Mouse (Mus musculus) left cerebral cortex, adult 2 months (tissue): Measurements from ENCODE around the gene Cdkl2. TPM values are rescaled to one million over a fixed set of nuclear protein-coding genes. Genes with fewer than 3 reads are reported as not detected.

Source experiments
- DNase-seq, 2 experiments: peaks; one replicate each; pipeline ENCODE4 v3.0.0; 2021 to 2022; ENCODE audit warnings: low spot score in 2 of 2, mixed read lengths in 1 of 2; ENCODE audit errors: extremely low spot score in 1 of 2
- H3K27ac ChIP-seq: fragments of 200-600 bp; 2 replicates; pipeline ENCODE4 v1.8.1; 2022
- H3K4me3 ChIP-seq: fragments of 200-600 bp; 2 replicates; pipeline ENCODE4 v1.8.1; 2022
- CTCF ChIP-seq: fragments of 200-600 bp; IDR thresholded peaks from 2 replicates; pipeline ENCODE4 v1.8.1; 2022; ENCODE audit warnings: antibody characterized with exemption, mild to moderate bottlenecking, moderate library complexity
- intact Hi-C: fragments of 180-260 bp; cut with DNase I; formaldehyde crosslinking; loops from one replicate; pipeline ENCODE4 v1.15.1; 2025
- long read RNA-seq, 2 experiments: library from polyadenylated mRNA; stranded (forward); transcript quantifications; one replicate each; pipeline ENCODE4 v2.0.0; 2021; ENCODE audit warnings: borderline mapping rate in 2 of 2
- total RNA-seq, 2 experiments: library from RNA; stranded (reverse); gene quantifications; 2 replicates each; pipeline ENCODE4 v1.2.3; 2021

The Cdkl2 gene
- 10 to 100 TPM; 33.8 to 34.6 TPM for total RNA-seq
- long read RNA-seq, experiment 1, transcript Cdkl2-203 (14 exons, 2,559 nt) = major isoform, 11 of 24 reads
- long read RNA-seq, experiment 1, transcript Cdkl2-204 (13 exons, 2,513 nt) = minor isoform, 5 of 24 reads
- long read RNA-seq, experiment 1, partial matches to known transcripts = 0 of 24 reads
- long read RNA-seq, experiment 1, other reads (novel, unspliced or antisense) = 5 of 24 reads
- long read RNA-seq, experiment 2, transcript Cdkl2-204 (13 exons, 2,513 nt) = major isoform, 7 of 9 reads
- long read RNA-seq, experiment 2, partial matches to known transcripts = 0 of 9 reads
- long read RNA-seq, experiment 2, other reads (novel, unspliced or antisense) = 0 of 9 reads

DNA sequence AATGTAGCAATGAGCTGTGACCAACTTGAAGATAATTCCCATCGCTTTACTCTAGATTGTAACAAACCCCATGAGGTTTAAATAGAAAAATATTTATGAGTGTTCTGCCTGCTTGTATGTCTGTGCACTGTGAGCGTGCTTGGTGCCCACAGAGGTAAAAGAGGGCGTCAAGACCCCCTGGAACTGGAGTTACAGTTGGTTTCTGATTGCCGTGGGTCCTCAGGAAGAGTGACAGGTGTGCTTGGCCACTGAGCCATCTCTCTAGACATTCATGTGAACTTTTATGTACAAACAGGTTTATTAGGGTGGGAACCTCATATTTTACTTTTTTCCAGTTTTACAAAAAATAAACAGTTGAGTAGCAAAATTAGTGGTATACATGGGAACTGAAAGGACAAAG, at the start of gene Cdkl2:
Cdkl2 (minus strand) TSS at position 101 of the 400 bp plus-strand sequence.
- no peak for TF ChIP-seq CTCF
- DNase-seq = no peak
- H3K27ac ChIP-seq = peak within 1 kb of the TSS; percentile 92
- intact Hi-C loops = loop anchor here (5.0 kb wide), 1 partner anchor 81 kb away; the partner anchor contains the start of gene Rchy1
- H3K4me3 ChIP-seq = peak within 1 kb of the TSS; percentile 76

DNA sequence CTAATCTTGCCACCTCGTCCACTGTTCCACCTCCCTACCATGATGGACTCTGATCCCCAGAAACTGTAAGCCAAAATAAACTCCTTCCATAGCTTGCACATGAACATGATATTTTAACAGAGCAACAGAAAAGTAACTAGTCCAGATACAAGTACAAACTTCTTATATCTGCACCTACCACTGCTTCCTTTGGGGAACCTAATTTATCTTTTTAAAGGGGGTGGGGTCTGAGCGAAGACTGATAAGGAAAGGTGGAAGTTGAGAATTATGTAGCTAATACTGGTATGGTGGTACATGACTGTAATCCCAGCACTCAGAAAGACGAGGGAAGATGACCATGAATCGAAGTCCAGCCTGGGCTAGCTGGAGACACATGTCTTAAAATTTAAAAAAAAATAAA, 43.8 kb upstream of the Cdkl2 start:
- Histone ChIP-seq H3K27ac (no peak overlapping the region), H3K4me3 (no peak overlapping the region)
- no peak for DNase-seq
- intact Hi-C loops = no loop called here
- TF ChIP-seq CTCF = no peak

DNA sequence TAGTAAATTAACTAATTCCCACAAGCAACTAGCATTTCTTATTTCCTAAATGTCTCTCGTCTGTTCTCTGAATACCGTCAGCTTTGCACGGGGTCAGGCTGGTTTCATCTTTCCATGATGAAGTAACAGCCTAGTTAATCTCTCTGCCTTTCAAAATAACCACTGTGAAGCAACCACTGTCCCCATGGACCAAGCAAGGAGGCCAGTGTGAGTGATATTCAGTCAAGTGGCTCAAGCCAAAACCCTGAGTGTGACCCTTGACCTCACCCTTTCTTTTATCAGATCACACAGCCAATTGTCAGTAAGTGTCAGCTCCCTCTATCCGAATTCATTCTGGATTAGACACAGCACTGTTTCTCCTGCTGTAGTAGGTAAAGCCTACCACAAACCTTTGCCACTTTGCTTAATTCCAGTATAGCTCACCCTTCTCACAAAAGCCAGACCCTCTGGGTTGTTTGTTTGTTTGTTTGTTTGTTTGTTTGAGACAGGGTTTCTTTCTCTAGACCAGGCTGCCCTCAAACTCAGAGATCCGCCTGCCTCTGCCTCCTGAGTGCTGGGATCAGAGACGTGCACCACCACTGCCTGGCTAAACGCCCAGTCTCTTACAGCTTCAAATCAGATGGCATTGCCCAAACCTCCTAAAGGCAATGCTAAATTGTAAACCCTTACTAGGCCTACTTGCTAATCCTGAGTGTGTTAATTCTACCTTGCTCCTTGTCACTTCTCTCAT, 42.3 kb upstream of the Cdkl2 start:
- Histone ChIP-seq H3K4me3 (no peak overlapping the region), H3K27ac (no peak overlapping the region)
- DNase-seq = no peak
- TF ChIP-seq CTCF = no peak
- intact Hi-C loops = no loop called here

DNA sequence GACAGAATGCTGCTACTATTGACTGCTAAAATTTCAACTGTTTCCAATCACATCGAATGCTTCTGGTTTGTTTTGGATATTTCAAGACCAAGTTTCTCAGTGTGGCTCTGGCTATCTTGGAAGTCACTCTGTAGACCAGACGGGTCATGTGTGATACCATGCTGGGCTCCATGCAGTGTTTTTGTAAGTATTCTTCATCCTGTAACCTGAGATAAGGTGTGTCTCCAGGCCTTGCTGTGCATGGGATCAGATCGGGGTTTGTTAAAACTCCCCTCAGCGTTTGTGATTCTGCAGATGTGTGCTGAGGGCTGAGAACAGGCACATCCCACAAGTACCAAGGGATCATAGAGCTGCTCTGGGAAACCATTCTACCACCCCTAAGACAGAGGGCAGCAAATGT, 41.6 kb upstream of the Cdkl2 start:
- Histone ChIP-seq H3K27ac (no peak overlapping the region), H3K4me3 (no peak overlapping the region)
- intact Hi-C loops = no loop called here
- DNase-seq = no peak
- no peak for TF ChIP-seq CTCF

DNA sequence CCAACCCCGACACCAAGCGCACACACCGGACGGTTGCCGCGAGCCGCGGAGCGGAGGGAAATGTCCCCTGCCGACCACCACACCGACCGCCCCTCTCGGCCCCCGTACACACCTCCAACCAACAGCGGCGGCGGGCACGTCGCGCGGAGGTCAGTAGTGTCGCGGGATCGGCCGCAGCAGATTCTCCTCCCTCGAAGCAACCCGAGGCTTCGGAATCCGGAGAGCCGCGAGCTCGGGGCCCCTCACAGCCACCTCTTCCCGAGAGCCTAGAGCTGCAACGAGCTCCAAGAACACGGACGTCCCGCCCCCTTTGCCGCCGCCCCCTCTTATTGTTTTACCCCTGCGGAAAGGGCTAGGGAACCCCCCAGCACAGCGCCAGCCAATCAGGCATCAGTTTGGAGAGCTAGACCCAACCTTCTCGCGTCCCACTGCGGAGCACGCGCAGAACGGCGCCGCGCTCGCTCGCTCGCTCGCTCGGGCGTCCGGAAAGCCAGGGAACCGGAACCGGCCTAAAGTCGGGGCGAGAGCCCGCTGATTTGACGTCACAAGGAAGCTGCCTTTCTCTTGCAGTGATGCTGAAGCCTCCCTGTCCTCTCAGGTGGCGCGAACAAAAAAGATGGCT, 39.8 kb upstream of the Cdkl2 start, which contains the start of gene G3bp2:
G3bp2 (minus strand) TSS at position 303 of the 622 bp plus-strand sequence.
- TF ChIP-seq CTCF = no peak
- Histone ChIP-seq H3K4me3 (peak within 1 kb of the TSS; percentile 99), H3K27ac (peak within 1 kb of the TSS; percentile 99)
- peak; percentile 96 to 97 for DNase-seq
- intact Hi-C loops = loop anchor here (1.0 to 5.0 kb wide), 2 partner anchors 34 to 54 kb away; partner anchors contain the start of gene Uso1

DNA sequence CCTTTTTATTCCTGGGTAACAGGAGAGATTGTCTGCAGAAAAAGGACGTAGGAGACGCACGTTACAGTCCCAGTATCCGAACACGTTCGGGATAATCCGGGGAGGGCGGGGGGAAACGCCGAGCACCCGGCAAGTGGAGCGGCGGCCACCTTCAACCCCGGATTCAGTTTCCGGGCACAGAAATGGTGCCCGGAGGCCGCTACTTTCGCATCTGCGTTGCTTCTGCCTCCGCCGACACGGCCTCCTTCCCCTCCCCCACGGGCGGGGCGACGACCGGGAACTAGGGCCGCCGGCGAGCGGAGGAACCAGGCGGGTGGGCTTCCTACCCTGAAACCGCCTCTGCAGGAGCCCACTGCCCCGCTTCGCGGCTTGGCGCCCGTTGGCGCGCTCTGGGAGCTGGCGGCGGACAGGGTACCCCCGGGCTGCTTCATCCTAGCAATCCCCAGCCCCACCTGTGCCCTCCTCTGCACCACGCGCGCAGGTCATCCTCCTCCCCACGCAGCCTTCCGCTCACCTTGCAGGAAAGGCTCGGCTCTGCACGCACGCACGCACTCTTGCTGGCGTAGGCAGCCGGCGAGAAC, 39.2 kb upstream of the Cdkl2 start:
- TF ChIP-seq CTCF = no peak
- DNase-seq = peak; percentile 56 to 72
- H3K4me3 ChIP-seq = peak overlapping the region; percentile 99
- peak overlapping the region; percentile 99 for H3K27ac ChIP-seq
- intact Hi-C loops = loop anchor here (1.0 to 5.0 kb wide), 2 partner anchors 34 to 54 kb away; partner anchors contain the start of gene Uso1

DNA sequence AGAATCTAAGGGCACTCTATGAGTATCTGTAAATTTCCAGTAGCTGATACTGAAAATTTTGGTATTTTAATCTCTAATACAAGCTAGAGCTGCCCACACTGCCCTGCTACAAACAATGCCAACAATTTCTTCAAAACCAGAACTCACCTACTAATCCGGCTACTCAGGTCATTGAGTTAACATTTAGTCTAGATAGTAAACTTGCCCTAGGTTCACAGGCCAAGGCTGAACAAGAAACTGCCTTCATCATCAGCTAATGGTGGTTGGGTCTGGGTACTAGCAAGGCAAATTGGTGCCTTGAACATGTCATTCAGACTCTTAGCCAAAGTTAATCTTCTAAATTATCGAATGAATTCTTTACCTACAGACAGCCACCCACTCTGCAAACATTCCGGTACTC, 37.6 kb upstream of the Cdkl2 start:
- intact Hi-C loops = loop anchor here (5.0 kb wide), 1 partner anchor 36 kb away; no protein-coding TSS in a partner anchor
- Histone ChIP-seq H3K27ac (no peak overlapping the region), H3K4me3 (peak overlapping the region; percentile 2; the same call in 1 of the 2 replicates)
- TF ChIP-seq CTCF = no peak
- DNase-seq = no peak

DNA sequence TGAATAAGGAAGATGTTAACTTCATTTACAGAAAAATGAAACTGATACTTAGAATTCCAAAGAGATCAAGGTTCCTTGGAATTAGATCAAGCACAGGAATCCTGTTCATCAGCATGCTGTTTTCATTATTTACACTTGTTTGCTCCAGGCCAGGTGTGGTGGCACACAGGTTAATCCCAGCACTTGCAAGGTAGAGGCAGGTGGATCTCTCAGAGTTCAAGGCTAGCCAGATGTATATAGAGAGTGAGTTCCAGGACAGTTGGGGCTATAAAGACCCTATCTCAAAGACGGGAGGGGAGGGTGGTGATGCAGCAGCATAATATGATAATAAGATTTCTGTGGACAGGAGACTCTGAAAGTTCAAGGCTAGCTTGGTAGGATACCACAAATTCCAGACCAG, 36.7 kb upstream of the Cdkl2 start:
- no peak overlapping the region for H3K4me3 ChIP-seq
- intact Hi-C loops = loop anchor here (5.0 kb wide), 1 partner anchor 37 kb away; no protein-coding TSS in a partner anchor
- DNase-seq = no peak
- no peak for TF ChIP-seq CTCF
- no peak overlapping the region for H3K27ac ChIP-seq

DNA sequence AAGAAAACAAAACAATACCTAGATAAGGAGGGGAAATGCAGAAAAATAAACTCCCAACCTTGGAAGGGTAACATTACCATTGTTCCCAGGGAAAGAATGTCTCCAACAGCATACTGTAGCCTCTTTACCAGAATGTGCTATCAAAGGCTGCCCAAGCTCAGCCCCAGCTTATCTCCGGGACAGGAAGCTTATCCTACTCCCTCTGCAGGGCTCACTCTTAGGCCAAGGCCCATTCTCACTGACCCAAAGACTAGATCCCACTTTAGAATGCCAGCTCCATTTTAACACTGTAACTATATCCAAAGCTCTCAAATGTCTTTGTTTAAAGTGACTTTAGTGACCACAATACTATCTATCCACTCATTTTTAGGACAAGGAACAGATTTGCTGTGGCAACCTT, 35.6 kb upstream of the Cdkl2 start:
- H3K4me3 ChIP-seq = no peak overlapping the region
- DNase-seq = no peak
- no peak overlapping the region for H3K27ac ChIP-seq
- TF ChIP-seq CTCF = no peak
- intact Hi-C loops = no loop called here

DNA sequence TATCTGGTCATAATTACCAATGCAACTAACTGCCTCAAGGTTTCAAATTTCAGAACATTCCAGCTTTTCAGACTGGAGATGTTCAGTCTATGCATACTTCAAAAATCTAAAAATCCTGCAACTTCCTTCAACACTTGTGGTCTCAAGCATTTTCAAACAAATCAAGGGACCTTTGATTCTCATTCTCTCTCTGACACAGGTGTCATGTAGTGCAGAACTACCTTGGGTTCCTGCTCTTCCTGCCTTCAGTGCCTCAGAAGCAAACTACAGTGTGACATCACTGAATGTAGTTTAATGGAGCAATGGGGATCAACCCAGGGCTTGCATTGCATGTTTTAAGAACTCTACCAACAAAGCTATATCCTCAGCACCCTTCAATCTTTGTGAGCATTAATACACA, 35.1 kb upstream of the Cdkl2 start:
- no peak for TF ChIP-seq CTCF
- intact Hi-C loops = no loop called here
- DNase-seq = no peak
- Histone ChIP-seq H3K4me3 (no peak overlapping the region), H3K27ac (no peak overlapping the region)

DNA sequence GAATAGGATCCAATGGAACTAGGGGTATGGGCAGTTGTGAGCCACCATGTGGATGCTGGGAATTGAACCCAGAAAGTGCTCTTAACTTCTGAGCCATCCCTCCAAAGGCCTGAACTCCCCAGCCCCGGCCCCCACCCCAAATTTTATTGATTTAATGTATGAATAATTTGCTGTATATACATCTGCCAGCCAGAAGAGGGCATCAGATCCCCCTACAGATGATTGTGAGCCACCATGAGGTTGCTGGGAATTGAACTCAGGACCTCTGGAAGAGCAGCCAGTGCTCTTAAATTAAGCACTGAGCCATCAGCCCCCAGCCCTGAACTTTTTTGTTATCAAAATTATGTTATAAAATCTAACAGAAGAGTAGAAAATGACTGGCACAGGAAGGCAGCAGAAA, 32.6 kb upstream of the Cdkl2 start:
- intact Hi-C loops = no loop called here
- no peak overlapping the region for H3K4me3 ChIP-seq
- no peak for DNase-seq
- TF ChIP-seq CTCF = peak; percentile 38
- no peak overlapping the region for H3K27ac ChIP-seq
